In the genomic region with DNA sequence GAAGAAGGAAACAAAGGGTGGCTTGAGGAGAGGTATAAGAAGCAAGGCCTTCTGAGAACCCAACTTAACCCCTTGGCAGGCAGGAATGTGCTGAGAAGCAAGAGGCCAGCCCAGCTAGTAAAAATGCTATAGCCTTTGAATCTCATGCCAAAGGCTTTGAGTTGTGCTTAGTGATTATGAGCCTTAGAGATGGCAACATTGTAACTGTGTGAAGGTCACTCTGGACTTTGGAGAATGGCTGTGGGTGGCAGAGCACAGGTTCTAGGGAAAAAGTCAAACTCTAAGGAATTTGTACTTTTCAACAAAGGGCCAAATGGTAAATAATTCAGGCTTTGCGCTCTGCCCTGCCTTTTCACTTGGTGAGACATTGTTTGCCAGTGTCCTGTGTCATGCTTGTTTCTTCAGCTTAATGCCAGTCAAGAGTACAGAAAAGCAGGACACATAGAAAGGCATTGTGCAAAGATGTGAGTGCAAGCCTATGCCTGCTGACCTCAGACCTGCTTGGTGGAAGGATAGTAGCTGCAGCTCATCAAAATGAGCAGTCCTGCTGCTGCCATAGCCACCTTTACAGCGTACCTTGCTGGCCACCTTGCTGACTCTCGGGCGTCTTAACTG, we compare ENCODE assay signal across 12 mouse cellular contexts.
"Had no signal": no experiment of that assay in that cellular context is flagged by ENCODE, and none has a peak within 500 bp of the region (broad histone marks: within the 10 kb centered on the region; RNA-seq: fewer than 3 reads in every experiment).

No protein-coding gene starts in this region.

- H3K4me2 ChIP-seq: limb, embryonic 12.5 days; liver, embryonic 12.5 days; lung, embryonic 15.5 days; midbrain, embryonic 11.5 days; midbrain, embryonic 15.5 days; neural tube, embryonic 12.5 days had no signal

- H3K9me3 ChIP-seq: limb, embryonic 12.5 days; liver, embryonic 12.5 days; lung, embryonic 15.5 days; megakaryocyte, embryonic 14.5 days; midbrain, embryonic 15.5 days; neural tube, embryonic 12.5 days had no signal

- ATAC-seq: liver, embryonic 12.5 days; midbrain, embryonic 15.5 days had no signal

- H3K27ac ChIP-seq: limb, embryonic 12.5 days; liver, embryonic 12.5 days; lung, embryonic 15.5 days; macrophage; midbrain, embryonic 15.5 days; neural tube, embryonic 12.5 days had no signal

- DNase-seq: kidney, postnatal 14 days; layer of hippocampus, postnatal 36 days; lung, postnatal 14 days; thymus, postnatal 36 days had no signal

- H3K9ac ChIP-seq: limb, embryonic 12.5 days; liver, embryonic 12.5 days; lung, embryonic 15.5 days; midbrain, embryonic 15.5 days; neural tube, embryonic 12.5 days had no signal

- H3K4me3 ChIP-seq: limb, embryonic 12.5 days; liver, embryonic 12.5 days; lung, embryonic 15.5 days; megakaryocyte, embryonic 14.5 days; midbrain, embryonic 15.5 days; neural tube, embryonic 12.5 days had no signal

- H3K27me3 ChIP-seq: limb, embryonic 12.5 days; liver, embryonic 12.5 days; lung, embryonic 15.5 days; megakaryocyte, embryonic 14.5 days; midbrain, embryonic 15.5 days; neural tube, embryonic 12.5 days had no signal
